Mouse (Mus musculus): ENCODE measurements at regions not wholly inside any gene's neighbourhood (a gene's known extent, or its start where the extent isn't known, plus 50 kb on each side); places are given as distances from the start of the nearest gene placed in this dataset.

GRCm38 (mm10) chr13:79309584-79310110 is 1110.1 kb upstream of the Nr2f1 start:
- TF ChIP-seq CTCF (IDR thresholded peaks at IDR 0.05) (no peak), EP300 (IDR thresholded peaks at IDR 0.05) (no peak)

Measured in lung, postnatal 0 days (tissue).